Mouse (Mus musculus) forelimb bud, embryonic 11.5 days (tissue): ENCODE results near the gene Frmd4b.

Source experiments
- DNase-seq: peaks from one replicate; pipeline ENCODE4 v3.0.0-alpha.2; 2012; ENCODE audit warnings: low read depth, low spot score

The Frmd4b gene

DNA sequence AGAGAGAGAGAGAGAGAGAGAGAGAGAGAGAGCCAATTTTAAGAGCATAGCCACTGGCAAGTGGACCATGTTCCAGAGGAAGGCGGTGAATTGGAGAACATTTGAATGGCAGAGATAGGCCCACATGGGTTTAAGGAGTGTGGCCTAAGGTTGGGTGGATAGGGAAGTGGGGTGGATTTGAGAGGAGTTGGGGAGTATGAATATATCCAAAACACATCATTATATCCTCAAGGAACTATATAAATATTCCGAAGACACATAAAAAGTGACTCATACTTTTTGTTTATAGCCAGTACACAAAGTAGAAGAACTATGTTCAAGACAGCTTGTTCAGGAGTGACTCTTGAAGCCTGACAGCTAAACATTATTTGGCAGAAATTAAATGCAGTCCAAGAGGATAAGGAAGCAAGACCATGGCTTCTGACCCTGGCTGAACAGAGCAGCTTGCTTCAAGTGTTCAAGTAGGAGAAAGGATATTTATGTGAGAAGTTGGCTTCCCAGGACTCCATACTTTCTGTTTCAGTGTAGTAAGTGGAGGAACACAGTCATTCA lies 36.8 kb downstream of the Frmd4b start:
- DNase-seq: no peak

DNA sequence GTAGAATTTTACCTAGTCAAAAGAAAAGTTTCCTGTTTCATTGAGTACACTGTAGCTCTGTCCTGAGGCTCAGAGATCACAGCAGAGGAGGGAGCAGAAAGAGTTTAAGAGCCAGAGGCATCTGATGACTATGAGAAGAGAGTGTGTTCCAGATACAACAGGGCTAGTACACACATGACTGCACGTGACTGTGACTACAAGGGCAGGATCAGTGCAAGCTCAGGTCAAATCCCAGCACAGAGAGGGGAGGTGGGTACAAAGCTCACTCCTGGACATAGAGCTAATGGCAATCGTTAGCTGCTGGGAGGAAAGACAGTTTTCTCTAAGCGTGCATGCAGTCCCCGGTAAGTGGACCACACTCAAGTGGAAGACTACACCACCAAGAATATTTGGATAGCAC lies 37.6 kb downstream of the Frmd4b start:
- DNase-seq: no peak

DNA sequence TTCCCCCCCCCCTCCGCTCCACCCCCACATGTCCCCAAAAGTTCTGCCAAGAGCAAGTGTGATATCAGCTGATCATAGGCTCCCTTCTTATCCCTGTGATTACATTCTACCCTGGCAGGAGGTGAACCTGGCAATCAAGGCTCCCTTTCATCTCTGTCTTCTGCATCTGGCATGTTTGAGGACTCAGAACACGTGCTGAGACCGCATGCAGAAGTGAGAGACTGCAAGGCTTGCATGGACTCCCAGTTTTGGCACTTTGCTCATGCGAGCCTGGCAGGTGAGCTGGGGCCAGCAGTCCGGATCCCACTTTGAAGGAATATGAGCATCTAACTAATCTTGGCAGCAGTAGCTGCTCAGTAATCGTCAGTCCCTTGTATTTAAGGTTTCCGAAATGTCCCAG lies 39.1 kb downstream of the Frmd4b start:
- no peak for DNase-seq

DNA sequence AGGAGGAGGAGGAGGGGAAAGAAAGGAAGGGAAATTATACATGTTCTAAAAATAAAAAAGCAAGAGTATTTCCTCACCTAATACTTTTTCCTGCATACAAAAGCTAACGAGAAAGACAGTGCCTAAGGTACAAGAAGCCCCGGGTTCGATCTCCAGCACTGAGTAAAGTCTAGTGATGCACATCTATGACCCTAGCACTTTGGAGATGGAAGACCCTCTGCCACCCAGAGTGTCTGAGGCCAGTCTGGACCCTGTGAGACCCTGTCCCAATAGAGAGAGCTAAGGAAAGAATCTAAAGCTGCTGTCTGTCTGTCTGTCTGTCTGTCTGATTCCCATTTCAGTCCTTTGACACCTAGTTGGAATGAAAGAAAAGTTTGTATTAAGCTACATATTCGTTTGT lies 40.0 kb downstream of the Frmd4b start:
- DNase-seq: no peak

- no peak for DNase-seq
Measured at GRCm38 (mm10) chr6:97576565-97577346, 40.6 kb downstream of the Frmd4b start.

- no peak for DNase-seq
Measured at GRCm38 (mm10) chr6:97576096-97576495, 41.2 kb downstream of the Frmd4b start.

DNA sequence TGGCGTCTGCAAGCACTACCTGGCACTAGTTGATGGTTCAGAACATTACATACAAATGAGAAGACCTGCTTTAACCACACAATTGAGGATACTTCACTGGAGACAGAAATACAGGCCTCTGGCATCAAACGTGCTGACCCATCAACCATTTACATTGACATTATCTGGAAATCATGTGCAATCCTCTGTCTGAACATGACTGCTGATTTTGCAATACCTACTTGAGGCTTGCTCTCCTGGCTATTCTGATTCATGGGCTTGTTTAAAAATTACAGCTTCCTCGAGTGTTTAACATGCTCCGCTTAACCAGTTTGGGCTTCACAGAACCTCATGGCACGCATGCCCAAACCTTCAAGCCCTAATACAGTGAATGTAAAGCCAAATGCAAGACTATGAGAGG lies 42.4 kb downstream of the Frmd4b start:
- no peak for DNase-seq

GRCm38 (mm10) chr6:97572226-97572625 lies 45.1 kb downstream of the Frmd4b start:
- DNase-seq: no peak

DNA sequence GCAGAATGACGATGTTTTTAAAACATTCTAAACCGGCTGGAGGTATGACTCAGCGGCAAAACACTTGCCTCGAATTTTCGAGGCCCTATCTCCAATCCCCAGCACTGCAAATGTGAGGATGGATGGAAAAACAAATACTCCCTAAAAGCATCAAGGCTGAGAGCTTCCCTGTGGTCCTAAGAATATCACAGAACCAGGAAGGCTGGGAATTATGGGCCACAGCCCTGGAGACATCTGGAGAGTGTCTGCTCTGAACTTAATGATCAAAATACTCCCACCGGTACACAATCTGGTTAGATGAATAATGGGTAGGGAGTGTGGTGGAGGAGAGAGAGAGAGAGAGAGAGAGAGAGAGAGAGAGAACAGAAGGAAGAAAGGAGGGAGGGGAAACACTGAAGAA lies 48.8 kb downstream of the Frmd4b start:
- no peak for DNase-seq

DNA sequence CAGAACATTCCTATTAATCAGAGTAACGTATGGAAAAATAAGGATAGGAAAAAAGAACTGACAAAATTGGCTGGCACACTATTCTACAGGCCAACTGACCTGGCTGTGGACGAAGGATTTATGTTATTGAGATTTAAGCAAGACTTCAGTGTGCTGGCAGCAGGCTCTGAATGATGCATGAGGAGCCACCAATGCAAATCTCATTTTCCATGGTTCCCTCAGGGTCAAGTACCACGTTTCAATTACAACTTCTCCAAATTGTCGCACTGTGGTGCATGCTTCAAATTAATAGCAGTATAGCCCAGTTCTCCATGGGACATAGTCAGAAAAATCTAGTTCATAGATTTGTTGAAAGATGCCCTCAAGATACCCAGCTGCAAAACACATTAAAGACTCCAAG lies 50.6 kb downstream of the Frmd4b start:
- no peak for DNase-seq

DNA sequence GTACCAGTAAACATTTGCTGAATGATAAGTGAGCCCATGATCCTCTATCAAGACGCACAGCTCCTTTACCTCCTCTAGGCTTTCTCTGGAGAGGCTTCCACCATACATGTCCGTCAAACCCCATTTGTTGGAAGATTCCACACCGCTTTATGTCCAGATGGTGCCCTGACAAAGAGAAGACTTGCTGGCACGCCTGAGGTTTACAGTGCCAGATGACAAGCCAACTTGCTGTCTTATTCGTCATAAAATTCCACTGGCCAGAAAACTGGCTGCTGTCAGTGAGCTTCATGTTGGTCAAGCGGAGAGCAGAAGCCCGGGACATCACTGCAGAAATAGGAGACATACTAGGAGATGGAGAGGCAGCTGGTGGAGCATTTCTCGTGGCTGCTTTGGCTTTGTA lies 60.2 kb downstream of the Frmd4b start:
- no peak for DNase-seq

- no peak for DNase-seq
Measured at GRCm38 (mm10) chr6:97555637-97556036, 61.7 kb downstream of the Frmd4b start.

DNA sequence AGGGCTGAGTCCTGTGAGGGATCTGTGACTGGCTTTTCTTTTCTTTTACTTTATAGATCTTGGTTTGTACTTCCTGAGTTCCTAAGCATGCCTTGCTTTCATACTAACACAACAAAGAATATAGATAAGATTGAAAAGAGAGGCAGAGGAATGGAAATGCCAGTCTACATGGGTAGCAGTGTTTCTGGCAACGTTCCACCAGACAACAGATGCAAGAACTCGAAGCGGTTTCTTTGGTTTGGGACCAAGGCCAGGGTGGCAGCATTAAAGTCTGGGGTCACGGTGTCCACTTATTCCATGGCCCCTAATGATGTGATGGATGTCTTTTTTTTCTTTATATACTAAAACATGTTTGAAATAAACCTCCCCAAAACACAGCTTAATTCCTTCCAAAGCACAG lies 63.9 kb downstream of the Frmd4b start:
- no peak for DNase-seq

GRCm38 (mm10) chr6:97552573-97552972 lies 64.8 kb downstream of the Frmd4b start:
- no peak for DNase-seq

DNA sequence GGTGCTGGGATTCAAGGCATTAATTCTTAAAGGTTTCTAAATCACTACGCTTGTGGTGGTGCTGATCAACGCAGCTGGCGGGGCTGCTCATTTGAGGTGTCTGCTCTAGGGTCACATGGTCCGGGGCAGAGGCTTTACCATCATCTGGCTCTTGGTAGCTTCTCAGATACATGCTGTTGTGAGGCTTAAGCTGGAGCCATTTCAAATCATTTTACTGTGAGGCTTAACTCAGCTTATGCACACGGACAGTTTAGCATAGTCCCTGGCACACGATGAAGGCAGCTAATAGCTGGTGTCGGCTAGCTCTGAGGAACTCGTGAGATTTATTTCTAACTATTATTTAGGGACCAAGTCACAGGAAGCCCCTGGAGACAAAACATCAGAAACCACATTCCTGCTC lies 65.5 kb downstream of the Frmd4b start:
- DNase-seq: no peak

DNA sequence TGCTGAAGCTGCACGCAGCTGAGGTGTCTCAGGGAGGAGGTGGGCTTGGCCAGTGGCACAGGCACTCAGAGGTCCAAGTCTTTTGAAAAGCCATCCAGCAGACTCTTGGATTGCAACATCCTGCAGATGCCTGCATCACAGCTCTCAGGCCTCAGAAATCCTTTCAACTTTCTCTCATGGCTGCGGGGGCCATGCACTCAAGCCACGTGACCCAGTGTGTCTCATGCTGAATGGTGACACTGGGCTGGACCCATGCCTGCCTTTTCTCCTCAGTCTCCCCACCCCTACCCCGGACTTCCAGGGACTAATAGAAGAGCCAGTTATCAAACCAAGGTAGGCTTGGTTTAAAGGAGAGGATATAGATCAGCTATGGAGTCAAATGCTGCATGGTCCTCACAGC lies 66.2 kb downstream of the Frmd4b start:
- no peak for DNase-seq

- DNase-seq: no peak
Measured at GRCm38 (mm10) chr6:97540458-97540857, 76.9 kb downstream of the Frmd4b start.

- no peak for DNase-seq
Measured at GRCm38 (mm10) chr6:97535763-97536445, 81.4 kb downstream of the Frmd4b start.

- DNase-seq: no peak
Measured at GRCm38 (mm10) chr6:97531043-97531442, 86.3 kb downstream of the Frmd4b start.

DNA sequence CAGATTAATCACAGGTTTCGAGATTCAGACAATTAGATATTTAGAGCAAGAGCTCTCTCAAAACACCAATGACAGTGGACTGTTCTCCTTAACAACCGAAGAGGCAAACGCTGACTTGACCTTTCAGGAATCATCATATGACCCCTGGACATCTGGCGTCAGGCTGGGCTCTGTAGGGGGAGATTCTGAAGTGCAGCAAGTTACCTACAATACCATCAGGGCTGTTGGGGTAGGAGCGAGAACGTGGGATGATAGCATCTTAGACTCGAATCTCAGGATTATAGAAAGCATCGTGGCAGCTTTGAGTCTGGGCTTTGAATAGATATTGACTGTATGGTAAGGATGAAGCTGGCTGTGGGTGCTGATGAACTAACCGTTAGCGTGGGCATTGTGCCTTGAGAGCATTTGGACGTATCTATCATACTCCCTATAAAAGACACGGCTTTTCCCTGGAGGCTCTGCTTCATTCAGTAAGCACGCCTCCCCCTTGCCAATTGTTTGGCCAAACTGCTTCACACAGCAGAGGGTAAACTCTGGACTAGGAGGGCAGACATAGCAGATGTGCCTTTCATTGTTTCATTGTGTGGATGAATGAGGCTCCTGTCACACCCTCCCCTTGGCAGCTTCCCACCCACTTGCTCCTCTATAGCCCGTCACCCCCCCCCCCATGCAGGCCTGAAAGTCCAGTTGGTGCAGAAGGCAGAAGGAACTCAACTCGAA lies 88.2 kb downstream of the Frmd4b start:
- no peak for DNase-seq

GRCm38 (mm10) chr6:97526092-97526491 lies 91.2 kb downstream of the Frmd4b start:
- peak; percentile 68 for DNase-seq

DNA sequence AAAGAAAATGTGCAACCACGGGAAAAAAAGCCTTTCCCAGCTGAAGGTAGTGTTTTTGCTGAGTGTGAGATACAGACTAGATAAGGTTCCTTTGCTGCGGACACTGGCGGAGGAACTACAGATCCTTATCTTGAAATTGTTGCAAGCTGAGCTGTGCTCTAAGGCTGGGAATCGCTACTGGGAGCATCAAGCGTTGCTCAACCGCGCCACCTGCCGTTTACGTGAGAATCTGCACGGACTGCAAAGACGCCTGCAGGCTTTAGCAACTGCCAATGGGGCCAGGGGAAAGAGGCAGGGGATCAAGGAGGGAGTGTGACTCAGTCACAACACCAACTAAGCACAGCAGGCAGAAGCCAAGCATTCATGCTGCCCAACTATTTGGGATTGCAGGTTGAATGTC lies 94.2 kb downstream of the Frmd4b start:
- DNase-seq: peak; percentile 85
